Mouse (Mus musculus) heart, postnatal 4 days (tissue): Measurements from ENCODE around the gene 5330417H12Rik. TPM values are rescaled to one million over a fixed set of nuclear protein-coding genes. Genes with fewer than 3 reads are reported as not detected.
A peak's percentile ranks its signal among the peaks of the same experiment; 100 is the strongest.

Source experiments
- DNase-seq: peaks from one replicate; pipeline ENCODE4 v3.0.0; 2021
- total RNA-seq, 2 experiments: library from RNA; stranded (reverse); gene quantifications; 2 replicates each; pipeline ENCODE4 v1.2.3; 2021

The 5330417H12Rik gene
- not detected for total RNA-seq

GRCm38 (mm10) chr7:107625061-107625460, at the start of gene 5330417H12Rik:
Gene 5330417H12Rik (minus strand): TSS chr7:107625161.
- DNase-seq = no peak

DNA sequence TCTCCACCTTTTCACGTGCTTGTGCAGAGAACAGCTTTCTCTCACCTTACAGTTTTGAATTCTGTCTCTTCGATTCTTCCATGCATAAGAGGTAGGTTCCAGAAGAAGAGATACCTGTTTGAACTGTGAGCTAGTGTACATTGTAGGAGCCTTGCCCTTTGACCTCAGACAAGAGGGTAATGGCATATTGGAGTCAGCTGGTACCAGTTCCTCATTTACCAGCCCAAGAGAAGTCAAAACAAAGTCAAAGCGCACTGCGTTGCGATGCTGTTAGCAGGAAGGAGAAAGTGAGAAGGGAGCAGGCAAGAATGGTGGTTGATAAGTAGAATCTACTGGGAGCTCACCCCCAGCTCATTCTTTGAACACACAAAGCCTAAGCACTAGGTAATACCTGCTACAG, 43.6 kb upstream of the 5330417H12Rik start:
- no peak for DNase-seq

DNA sequence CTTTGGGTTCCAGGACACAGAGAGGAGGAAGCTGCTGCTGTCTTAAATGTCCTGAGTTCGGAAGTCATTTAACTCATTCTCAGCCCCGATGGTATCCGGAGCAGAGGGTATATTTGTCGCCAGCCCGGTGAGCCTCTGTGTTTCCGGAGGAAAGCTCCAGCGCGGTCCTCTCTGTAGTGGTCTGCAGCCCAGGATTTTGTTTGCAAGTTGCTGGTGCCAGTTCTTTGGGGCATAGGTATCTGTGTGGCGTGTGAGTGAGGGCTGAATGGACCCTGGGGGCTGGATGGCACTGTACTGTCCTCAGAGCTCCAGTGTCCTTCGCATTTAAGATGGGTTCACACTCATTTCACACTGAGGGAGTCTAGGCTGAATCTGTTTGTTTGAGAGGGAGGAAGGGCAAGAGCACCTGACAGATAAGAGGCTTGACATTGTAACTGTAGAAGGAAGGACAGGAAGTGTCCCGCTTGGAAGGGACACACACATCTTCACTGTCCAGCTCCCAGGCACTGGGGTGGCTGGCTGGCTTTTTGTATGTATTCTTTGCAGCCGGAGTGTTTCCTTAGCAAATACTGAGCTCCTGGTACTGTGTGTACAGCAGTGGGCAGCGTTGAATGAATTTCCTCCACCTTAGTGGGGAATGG, 41.4 kb upstream of the 5330417H12Rik start:
- DNase-seq = no peak

- DNase-seq = peak; percentile 52
Measured at GRCm38 (mm10) chr7:107665586-107666261, 40.8 kb upstream of the 5330417H12Rik start.

DNA sequence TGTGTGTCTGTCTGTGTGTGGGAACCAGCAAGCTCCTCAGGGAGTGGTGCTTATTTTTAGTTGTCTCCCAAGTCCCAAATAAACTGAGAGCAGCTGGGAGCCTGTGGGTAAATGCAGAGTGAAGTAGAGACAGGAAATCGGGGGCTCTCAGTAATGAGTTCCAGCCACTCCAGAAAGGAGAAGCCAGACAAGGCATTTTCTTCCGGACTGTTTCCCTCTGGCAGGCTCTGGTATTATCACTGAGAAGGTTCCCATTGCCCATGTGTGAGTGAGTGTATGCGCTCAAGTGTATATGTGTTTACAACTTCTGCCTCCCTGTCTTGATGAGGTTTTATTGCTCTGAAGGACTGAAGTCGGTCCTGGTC, 40.2 kb upstream of the 5330417H12Rik start:
- DNase-seq = peak; percentile 22

DNA sequence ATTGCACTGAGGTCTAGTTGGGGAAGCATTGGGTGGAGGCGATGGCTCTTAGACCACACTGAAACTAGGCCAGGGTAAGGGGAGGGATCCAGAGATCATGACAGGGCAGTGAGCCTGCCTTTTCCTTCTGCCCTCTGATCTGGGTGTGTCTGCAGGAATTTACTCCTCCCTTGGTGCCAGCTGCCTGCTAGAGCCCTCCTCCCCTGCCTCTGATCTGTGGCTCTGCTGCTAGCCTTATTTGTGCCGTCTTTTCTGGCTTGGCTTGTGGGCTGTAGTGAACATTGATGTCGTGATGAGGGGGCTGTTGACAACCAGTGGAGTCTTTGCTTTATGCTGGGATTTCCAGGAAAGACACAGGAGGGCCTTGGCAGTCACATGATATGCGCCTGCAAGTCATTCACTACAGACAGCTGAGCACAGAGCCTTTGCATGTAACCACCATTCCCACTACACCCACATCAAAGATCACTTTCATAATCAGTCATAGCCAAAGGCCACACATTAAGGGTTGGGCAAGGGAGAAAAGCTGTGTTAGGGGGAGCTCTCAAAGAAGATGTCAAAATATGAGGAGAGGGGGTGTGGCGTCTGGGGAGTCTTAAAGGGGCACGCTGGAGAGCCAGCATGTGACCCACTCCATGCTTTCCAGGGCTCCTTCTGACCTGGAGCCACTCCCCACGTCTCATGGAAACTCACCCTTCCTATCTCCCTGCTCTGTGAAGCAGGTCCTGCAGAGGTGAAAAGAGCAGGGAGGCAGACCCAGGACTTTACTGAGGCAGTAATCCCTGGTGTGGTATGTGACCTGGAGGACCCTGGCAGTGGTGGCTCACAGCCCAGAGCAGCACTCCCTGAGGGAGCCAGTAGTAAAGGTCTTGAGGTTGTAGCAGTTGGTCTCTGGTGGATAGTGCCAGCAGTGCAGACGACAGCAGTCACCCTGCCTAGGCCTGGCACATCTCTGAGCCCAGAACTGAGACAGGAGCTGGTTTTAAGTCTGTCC, 39.4 kb upstream of the 5330417H12Rik start:
- peak; percentile 56 for DNase-seq

- DNase-seq = no peak
Measured at GRCm38 (mm10) chr7:107663621-107664020, 38.7 kb upstream of the 5330417H12Rik start.

DNA sequence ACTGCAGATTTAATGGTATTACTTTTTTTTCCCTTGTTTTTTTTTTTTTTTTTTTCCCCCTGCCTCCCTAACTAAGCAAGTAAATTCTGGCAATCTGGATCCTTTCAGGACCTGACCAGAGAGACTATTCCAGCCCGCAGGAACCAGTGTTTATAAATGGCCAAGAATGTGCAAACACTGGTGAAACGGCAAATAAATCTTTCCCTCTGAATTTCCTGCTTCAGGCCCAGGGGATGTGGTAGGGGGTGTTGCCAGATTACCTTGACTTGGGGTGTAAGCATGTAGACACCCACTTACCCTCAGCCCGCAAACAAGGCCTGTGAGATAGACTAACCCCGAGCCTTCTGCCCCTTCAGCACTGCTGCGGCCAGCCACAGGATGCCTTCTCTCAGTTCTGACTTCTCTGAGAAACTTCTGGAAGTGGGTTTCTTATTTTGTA, 36.9 kb upstream of the 5330417H12Rik start:
- DNase-seq = no peak

DNA sequence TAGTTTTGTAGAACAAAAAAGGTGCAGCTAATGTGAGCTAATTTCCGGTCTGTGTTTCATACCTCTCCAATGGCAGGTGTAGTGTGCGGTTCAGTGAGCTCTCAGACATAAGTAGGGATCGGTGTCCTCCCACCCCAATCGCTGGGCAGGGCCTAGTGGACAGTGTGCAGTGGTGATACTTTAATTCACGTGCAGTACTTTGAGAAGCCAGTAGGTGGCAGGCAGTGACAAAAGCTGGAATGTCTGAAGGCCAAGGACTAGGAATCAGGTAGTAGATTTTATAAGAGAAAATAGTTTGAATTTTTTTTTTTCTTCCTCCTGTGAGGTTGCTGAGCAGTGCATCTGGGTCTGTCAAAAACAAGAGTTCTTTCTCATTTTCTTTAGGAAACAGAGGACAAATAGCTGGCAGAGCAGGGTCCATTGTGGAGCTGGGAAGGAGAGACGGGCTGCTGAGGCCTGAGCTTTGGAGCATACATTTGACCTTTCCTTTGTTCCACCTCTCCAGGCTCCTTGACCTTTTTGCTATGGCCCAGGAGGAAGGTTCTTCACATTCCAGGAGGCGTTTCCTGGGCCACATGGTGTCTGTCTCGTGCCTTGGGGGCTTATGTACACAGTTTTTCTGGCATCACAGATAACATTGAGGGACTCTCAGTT, 36.4 kb upstream of the 5330417H12Rik start:
- DNase-seq = peak; percentile 83

DNA sequence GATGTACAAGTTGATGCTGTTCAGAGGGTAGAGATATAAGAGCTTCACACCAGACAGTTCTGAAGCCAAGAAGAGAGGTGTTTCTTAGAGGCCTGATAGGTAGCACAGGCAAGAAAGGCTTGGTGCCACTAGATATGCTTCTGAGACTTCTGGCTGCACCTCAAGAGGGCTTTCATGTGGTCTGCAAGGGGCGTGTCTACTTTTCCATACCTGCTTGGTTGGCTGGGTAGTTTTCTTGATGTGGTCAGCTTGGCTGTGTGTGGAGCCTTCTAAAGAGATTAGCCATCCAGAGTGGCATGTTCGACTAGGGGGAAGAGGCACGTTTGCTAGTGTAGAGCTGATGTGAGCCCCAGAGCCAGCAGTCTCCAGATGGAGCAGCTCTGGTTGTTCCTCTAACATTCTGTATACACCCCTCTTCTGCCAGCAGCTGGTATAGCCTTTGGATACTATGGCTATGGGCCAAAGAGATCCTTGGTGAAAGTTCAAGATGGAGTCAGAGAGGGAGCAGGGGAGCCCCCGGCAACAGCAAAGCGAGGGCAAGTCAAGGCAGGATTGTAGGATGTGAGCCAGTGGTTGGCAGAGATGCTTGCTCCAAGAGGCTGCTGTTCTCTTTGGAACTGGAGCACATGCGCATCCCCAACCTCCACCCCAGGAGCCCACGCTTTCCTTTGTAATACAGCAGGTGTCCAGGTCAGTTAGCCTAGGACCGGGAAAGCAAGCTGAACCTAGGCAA, 34.4 kb upstream of the 5330417H12Rik start:
- DNase-seq = no peak

GRCm38 (mm10) chr7:107656451-107656850, 31.5 kb upstream of the 5330417H12Rik start:
- DNase-seq = no peak

DNA sequence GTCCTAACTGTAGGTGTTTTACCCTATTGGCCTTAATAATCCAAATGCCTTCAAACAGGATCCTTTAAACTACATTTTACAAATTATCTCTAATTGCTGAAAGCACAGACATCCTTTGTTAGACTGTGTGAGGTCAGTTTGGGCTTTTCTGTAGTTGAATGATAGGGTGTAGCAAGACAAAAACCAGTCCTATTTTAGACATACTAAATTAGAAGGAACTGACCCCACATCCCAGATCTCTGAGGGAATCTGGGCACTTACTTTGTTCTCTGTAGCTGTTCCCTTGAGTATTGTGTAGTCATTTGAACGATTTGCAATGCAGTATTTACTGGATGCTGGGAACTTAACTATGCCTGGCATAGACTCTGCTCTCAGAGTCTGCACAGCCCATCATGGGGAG, 26.9 kb upstream of the 5330417H12Rik start:
- no peak for DNase-seq

DNA sequence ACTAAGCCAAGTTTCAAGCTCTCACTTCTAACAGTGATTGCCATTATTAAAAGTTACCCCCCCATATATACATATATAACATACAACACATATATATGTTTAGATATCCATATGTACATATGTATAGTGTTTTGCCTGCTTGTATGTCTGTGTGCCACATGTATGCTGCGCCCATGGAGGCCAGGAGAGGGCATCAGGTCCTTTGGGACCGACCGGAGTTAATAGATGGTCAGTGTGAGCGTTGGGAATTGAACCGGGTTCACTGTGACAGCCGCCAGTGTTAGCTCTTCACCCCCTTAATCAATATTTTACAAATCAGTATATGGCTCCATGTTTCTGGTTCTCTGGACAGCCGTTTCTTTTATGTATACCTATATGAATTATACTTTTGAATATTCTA, 25.0 kb upstream of the 5330417H12Rik start:
- DNase-seq = no peak

DNA sequence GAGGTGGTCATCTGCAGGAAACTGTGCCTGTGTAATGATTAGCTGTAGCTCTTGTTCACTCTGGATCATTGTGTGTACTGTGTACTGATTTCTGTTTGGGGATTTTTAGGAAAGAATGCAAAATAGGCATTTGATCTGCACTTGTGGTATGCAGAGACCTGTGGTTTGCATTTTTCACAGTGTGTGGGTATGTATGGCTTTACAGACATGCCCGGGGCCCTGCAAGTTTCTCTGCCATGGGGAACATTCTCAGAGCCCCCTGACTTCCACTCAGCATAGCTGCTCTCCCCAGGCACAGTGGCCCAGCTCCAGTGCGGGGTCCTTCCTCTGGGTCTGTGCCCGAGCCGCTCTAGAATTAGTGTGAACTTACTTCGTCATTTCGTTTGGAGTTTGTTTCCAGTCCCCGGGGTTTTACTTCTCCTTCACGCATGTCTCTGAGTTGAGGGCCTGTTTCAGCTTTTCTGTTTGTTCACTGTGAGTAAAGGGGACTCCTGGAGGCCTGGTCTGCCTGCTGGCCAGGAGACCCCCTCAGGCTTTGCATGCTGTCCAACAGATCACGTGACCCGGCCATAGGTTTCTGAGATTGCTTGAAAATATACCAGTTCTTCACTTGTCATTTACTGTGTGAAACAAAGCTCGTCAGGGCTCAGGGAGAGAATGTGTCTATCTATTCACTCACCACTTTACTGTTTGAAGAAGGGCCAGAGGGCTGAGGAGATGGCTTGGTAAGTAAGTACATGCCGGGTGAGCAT, 24.2 kb upstream of the 5330417H12Rik start:
- no peak for DNase-seq

DNA sequence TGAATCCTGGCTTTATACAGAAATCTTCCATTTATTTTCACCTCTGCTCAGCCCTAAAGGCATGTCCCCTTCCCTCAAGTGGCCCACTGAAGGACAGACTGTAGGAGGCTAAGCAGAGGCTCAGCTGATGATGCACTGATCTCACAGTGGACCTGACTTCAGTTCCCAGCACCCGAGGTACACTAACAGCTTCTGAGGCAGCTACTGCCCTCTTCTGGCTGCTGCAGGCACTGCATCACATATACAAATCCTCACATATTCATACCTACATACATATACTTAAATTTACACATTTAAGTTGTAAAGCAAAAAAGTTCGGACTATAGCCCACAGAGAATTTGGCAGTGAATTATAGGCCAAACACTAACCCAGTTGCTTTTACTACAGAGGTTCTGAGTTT, 20.0 kb upstream of the 5330417H12Rik start:
- no peak for DNase-seq

DNA sequence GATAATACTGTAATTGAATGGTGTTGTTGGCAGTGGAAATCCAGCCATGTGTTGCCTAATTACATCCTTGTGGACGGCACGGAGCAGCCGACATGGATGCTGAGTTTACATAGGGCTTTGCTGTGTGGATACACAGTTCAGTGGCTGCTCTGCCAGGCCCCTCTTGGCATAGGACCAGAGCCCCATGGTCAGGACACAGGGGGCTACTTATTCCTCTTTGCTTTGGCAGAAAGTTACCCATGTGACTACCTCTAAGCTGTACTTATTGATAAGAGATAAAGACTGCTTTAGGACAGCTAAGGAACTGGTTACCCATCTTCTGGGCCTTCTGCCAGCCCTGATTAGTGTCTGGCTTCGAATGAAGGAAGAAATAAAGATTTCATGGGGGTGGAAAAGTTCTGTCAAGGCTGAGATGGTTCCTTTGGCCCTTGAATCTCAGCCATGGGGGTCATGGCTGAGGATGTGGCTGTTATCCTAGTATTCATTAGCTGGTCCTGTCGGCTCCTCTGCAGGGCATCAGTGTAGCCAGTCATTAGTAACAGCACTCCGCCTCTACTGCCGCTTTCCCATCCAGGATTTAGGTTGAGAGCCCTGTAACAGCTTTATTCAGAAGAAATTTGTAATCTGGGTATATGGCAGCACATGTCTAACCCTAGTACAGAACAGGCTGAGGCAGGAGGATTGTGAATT, 17.8 kb upstream of the 5330417H12Rik start:
- DNase-seq = no peak

DNA sequence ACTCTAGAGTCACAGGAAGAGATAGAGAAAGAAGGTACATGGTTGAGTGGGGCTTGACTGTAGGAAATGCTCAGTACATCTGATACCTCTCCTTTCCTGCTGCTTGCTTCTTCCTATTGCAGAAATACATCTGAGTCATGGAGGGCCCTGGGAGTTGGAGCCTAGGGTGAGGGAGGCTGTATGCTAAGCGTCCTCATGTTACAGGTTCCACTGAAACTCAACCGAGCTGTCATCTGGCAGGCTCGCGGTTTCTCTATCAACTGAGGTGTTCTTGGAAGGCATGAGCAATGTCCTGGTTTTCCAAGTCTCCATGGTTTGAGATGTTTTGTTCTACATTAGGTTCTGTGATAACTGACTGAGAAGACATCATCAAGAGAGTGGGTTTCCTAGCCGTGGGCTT, 13.1 kb upstream of the 5330417H12Rik start:
- DNase-seq = no peak

DNA sequence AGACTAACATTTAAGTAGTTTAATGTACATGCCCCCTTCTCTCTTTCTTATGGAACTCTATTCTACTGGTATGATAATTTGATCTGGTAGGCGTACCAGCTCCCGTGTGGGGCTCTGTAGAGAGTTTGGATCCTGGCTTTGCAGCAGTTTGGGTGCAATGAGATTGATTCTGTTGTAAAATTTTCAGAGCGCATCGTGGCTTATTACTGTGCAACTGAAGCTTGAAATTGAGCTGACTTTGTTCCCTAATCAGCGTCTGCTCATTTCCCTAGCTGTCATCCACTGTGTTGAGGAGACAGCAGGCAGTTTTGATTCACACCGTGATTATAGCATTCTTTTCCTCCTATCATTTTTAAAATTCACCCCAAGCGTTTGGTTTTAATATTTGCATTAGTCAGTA, 12.4 kb upstream of the 5330417H12Rik start:
- no peak for DNase-seq

GRCm38 (mm10) chr7:107633201-107633600, 8.2 kb upstream of the 5330417H12Rik start:
- DNase-seq = no peak

- no peak for DNase-seq
Measured at GRCm38 (mm10) chr7:107628383-107628782, 3.4 kb upstream of the 5330417H12Rik start.
